Mouse (Mus musculus): ENCODE measurements around the gene Apba2. TPM values are rescaled to one million over a fixed set of nuclear protein-coding genes. Genes with fewer than 3 reads are reported as not detected.

Gene Apba2
- polyA plus RNA-seq, 1 experiment: 188 TPM

GRCm38 (mm10) chr7:64791145-64791544 lies 289.6 kb downstream of the Apba2 start:
- no peak for TF ChIP-seq CTCF (IDR thresholded peaks at IDR 0.05; ENCODE audit: extremely low read depth, insufficient read depth, low read length)
- TF ChIP-seq POLR2A (IDR thresholded peaks at IDR 0.05; ENCODE audit: extremely low read depth, insufficient read depth, low read length): no peak
- no peak overlapping the region for H3K27ac ChIP-seq (ENCODE audit: insufficient read depth, low read length)
- no peak overlapping the region for H3K4me3 ChIP-seq (ENCODE audit: insufficient read depth, low read length)
- 0 out of 2 replicates have a peak, but pooled peaks cover 1% of the 10 kb centered on the region for H3K4me1 ChIP-seq (ENCODE audit: control insufficient read depth, insufficient read depth, low read length)

- no peak overlapping the region for H3K4me3 ChIP-seq (ENCODE audit: insufficient read depth, low read length)
- H3K4me1 ChIP-seq (ENCODE audit: control insufficient read depth, insufficient read depth, low read length): 0 out of 2 replicates have a peak, but pooled peaks cover 1% of the 10 kb centered on the region
- no peak for TF ChIP-seq CTCF (IDR thresholded peaks at IDR 0.05; ENCODE audit: extremely low read depth, insufficient read depth, low read length)
- TF ChIP-seq POLR2A (IDR thresholded peaks at IDR 0.05; ENCODE audit: extremely low read depth, insufficient read depth, low read length): no peak
- no peak overlapping the region for H3K27ac ChIP-seq (ENCODE audit: insufficient read depth, low read length)
Observed at GRCm38 (mm10) chr7:64792031-64792430, 290.5 kb downstream of the Apba2 start.

DNA sequence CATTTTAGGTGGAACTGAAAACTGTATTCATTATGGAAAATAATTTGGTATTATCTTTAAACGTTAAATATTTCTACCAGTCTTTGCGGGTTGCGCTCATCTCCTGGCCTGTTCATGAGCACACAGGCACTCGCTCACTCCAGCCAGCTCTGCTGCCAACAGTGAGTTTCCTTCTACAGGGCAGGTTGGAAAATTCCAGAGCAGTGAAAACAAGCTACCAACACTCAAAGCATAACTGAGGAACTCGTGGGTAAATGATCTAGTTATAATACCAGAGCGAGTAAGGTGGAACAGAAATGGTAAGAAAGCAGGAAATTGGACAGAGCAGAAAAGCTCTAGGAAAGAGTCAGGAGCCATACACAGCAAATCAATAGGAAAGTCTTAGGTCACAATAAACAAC lies 294.0 kb downstream of the Apba2 start:
- Histone ChIP-seq H3K4me3 (ENCODE audit: insufficient read depth, low read length) (no peak overlapping the region), H3K4me1 (ENCODE audit: control insufficient read depth, insufficient read depth, low read length) (0 out of 2 replicates have a peak, but pooled peaks cover 1% of the 10 kb centered on the region), H3K27ac (ENCODE audit: insufficient read depth, low read length) (no peak overlapping the region)
- TF ChIP-seq POLR2A (IDR thresholded peaks at IDR 0.05; ENCODE audit: extremely low read depth, insufficient read depth, low read length) (no peak), CTCF (IDR thresholded peaks at IDR 0.05; ENCODE audit: extremely low read depth, insufficient read depth, low read length) (no peak)

Other genes with a start within 250 kb of the Apba2 start
- 11.6 and 11.9 TPM in 2 replicates for gene Mtmr10, start 214.1 kb upstream of the Apba2 start, polyA plus RNA-seq (2012; rRNA removed)
- gene Fan1, start 127.6 kb upstream of the Apba2 start, polyA plus RNA-seq (2012; rRNA removed): 4.1 and 4.3 TPM in 2 replicates
- 11.4 and 12.1 TPM in 2 replicates for gene Mphosph10, start 109.4 kb upstream of the Apba2 start, polyA plus RNA-seq (2012; rRNA removed)
- 59.6 and 71.7 TPM in 2 replicates for gene Mcee, start 109.1 kb upstream of the Apba2 start, polyA plus RNA-seq (2012; rRNA removed)